Mouse (Mus musculus): ENCODE data around the gene Zfp131. TPM values are rescaled to one million over a fixed set of nuclear protein-coding genes. Genes with fewer than 3 reads are reported as not detected.

Gene Zfp131
- polyA plus RNA-seq, 1 experiment from 2014 or later, result 32.2 TPM

Other genes starting within 250 kb of the Zfp131 start
- 0.12 TPM in 1 of 2 replicates, not detected in the other for gene Ccl28, start 167.1 kb downstream of the Zfp131 start, polyA plus RNA-seq (2015; fragmentation: Nextera tagmentation; extraction: Ambion mirVana)
- 135 and 139 TPM in 2 replicates for gene Hmgcs1, start 100.5 kb downstream of the Zfp131 start, polyA plus RNA-seq (2015; fragmentation: Nextera tagmentation; extraction: Ambion mirVana)
- gene Nim1k, start 35.0 kb downstream of the Zfp131 start, polyA plus RNA-seq (2015; fragmentation: Nextera tagmentation; extraction: Ambion mirVana), result 2.6 and 2.7 TPM in 2 replicates
- not detected in 2 replicates for gene AF067063, start 39.3 kb upstream of the Zfp131 start, polyA plus RNA-seq (2015; fragmentation: Nextera tagmentation; extraction: Ambion mirVana)
- not detected in 2 replicates for gene D13Ertd608e, start 45.1 kb upstream of the Zfp131 start, polyA plus RNA-seq (2015; fragmentation: Nextera tagmentation; extraction: Ambion mirVana)
- gene Tcstv1, start 103.9 kb upstream of the Zfp131 start, polyA plus RNA-seq (2015; fragmentation: Nextera tagmentation; extraction: Ambion mirVana), result not detected in 2 replicates
- not detected in 2 replicates for gene Gm21761, start 138.4 kb upstream of the Zfp131 start, polyA plus RNA-seq (2015; fragmentation: Nextera tagmentation; extraction: Ambion mirVana)
- gene B020031M17Rik, start 159.9 kb upstream of the Zfp131 start, polyA plus RNA-seq (2015; fragmentation: Nextera tagmentation; extraction: Ambion mirVana), result not detected in 2 replicates
- gene Gm36079, start 236.1 kb upstream of the Zfp131 start, polyA plus RNA-seq (2015; fragmentation: Nextera tagmentation; extraction: Ambion mirVana), result not detected in 2 replicates